Mouse (Mus musculus): ENCODE results near the gene Wdr66. TPM values are rescaled to one million over a fixed set of nuclear protein-coding genes. Genes with fewer than 3 reads are reported as not detected.
A peak's percentile ranks its signal among the peaks of the same experiment; 100 is the strongest.

Wdr66 gene
- total RNA-seq, 2 experiments from 2014 or later = 2.3 to 2.5 TPM

GRCm38 (mm10) chr5:123359431-123359830, 107.5 kb downstream of the Wdr66 start:
- no peak for DNase-seq

DNA sequence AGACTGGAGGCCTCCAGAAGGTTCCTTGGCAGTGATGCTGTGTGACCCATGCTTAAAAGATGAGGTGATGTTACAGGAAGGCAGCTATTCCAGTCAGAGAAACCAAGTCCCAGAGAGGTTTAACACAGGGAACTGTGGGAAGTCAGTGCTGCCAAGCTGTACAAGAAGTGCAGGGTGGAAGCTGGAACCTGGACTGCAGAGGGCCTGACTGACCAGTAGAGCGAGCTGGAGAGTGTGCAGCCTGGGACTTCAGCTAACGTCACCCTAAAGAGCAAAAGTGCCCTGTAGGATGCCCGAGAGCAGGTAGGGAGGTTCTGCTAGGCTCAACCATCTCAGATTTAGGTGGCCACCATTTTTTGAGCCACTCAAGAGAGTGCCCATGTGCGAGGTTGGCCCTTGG, 111.0 kb downstream of the Wdr66 start:
- DNase-seq = no peak

DNA sequence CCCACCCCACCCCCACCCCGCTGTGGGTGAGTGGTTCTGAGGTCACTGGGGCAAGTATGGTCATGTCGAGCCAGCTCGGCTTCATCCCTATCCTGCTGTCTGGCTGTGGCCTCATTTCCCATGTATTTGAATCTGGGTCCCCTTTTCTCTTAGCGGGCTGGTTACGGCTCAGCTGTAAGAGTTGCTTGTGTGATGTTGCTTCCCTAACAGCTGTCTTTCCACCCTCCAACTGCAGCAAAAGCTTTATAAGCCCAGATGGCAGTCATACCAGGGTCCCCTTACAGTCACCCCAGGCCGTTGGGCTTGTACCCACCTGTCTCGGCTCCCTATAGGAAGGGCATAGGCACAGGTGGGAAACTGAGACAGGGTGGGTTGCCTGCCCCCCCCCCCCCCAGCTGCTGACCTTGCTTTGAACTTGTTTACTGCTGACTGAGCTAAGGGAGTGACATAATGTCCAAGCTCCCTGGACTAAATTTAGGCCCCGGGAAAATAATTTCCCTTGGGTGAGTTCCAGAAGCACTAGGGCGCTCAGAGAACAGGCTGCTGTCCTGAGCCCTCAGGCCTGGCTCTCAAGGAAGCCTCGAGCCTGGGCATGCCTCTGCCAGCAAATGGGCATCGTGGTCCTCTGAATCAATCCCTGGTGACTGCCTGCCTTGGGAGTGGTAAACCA, 112.5 kb downstream of the Wdr66 start:
- DNase-seq = peak; percentile 36

DNA sequence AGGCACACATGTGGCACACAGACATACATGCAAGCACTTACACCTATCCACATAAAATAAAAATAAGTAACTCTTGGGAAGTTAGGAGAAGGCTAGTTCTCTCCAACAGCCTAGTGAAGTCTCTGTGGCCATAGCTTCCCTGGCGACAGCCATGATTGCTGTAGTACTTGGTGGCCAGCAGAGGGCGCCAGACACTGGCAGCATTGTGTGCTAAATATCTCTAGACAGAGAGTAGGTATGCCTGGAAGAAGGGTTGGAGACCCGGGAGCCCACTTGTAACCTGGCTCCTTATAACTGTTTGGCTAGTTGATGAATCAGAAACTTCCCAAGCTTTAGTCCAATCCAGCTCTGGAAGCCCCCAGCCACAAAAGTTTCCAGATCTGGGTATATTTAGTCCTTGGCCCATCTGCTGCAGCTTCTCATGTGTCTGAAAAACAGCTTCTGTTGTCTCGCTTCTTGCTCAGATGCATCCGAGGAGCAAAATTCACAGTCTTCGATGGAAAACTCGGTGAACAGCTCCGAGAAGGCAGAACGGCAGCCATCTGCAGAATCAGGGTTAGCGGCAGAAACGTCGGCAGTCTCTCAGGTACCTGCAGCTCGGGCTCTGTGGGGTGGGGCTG, 117.1 kb downstream of the Wdr66 start:
- peak; percentile 46 for DNase-seq

DNA sequence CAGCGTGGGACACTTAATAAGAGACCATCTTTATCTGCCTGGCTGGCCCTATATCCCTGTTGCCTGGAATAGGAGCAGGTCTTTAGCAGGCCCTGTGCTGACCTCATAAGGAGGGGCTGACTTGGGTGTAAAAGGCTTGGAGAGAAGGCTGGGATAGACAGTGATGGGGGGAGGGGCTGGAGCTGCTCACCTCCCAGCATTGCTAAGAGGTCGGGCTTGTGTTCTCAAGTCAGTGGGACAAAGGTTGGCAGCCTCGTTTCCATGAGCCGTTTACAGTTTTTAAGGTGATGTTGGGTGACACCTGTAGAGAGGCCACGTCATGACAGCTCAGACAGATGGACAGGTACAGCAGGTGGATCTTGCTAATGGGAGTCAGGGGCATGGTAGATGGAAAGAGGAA, 118.1 kb downstream of the Wdr66 start:
- no peak for DNase-seq

DNA sequence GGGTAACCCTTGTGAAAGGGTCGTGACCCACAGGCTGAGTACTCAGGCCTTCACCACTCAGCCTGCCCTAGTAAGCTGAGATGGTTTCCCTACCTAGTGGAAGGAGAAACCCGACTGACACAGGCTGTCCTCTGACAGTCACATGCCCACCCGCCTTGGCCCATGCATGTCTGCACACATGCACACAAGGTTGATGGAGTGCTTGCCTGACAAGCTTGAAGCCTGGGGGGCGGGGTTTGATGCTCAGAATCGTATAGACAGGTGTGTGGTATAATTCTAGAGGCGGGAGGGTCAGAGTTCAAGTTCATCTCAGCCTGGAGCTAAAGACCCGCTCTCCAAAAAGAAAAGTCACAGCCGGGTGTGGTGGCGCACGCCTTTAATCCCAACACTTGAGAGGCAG, 123.4 kb downstream of the Wdr66 start:
- DNase-seq = no peak

GRCm38 (mm10) chr5:123375793-123376452, 124.0 kb downstream of the Wdr66 start:
- no peak for DNase-seq

DNA sequence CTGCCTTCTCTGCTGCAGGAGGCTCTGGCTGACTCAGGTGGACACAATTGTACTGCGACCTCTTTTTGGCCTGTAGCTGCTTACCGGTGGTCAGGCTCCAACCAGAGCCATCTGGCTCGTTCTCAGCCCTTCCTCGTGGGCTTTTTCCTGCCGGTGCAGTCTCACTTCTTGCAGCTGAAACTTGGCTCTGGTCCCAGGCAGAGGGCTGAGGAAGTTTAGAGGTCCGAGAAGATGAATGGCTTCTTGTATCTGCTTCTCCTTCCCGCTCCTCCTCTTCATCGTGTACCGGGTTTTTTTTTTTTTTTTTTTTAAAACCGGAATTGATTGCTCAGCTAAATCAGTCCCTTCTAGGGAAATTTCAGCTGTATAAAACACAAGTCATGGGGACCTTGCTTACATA, 124.7 kb downstream of the Wdr66 start:
- DNase-seq = peak; percentile 68

Other genes starting within 250 kb of the Wdr66 start
- gene Orai1, start 237.0 kb upstream of the Wdr66 start, total RNA-seq (2021) = 10 to 100 TPM; 43.8 to 45.4 TPM
- gene Morn3, start 205.1 kb upstream of the Wdr66 start, total RNA-seq (2021) = not detected
- 10 to 100 TPM; 16.3 to 16.9 TPM for gene Tmem120b, start 183.7 kb upstream of the Wdr66 start, total RNA-seq (2021)
- gene Rhof, start 119.4 kb upstream of the Wdr66 start, total RNA-seq (2021) = 1 to 10 TPM in 1 of 2 experiments, under 1 TPM in 1; 0.68 to 1.4 TPM
- 10 to 100 TPM; 11.0 to 17.1 TPM for gene Setd1b, start 109.9 kb upstream of the Wdr66 start, total RNA-seq (2021)
- gene Psmd9, start 82.7 kb upstream of the Wdr66 start, total RNA-seq (2021) = 10 to 100 TPM; 19.6 to 20.0 TPM
- gene Hpd, start 69.4 kb upstream of the Wdr66 start, total RNA-seq (2021) = under 1 TPM in 1 of 2 experiments, not detected in 1; 0.61 TPM
- gene Bcl7a, start 91.7 kb downstream of the Wdr66 start, total RNA-seq (2021) = 10 to 100 TPM; 21.0 to 25.3 TPM
- 10 to 100 TPM; 57.4 to 57.6 TPM for gene Mlxip, start 142.7 kb downstream of the Wdr66 start, total RNA-seq (2021)
- gene Lrrc43, start 237.2 kb downstream of the Wdr66 start, total RNA-seq (2021) = not detected
- gene Il31, start 237.4 kb downstream of the Wdr66 start, total RNA-seq (2021) = not detected